ENCODE assay signal across 10 mouse cellular contexts in the genomic region with DNA sequence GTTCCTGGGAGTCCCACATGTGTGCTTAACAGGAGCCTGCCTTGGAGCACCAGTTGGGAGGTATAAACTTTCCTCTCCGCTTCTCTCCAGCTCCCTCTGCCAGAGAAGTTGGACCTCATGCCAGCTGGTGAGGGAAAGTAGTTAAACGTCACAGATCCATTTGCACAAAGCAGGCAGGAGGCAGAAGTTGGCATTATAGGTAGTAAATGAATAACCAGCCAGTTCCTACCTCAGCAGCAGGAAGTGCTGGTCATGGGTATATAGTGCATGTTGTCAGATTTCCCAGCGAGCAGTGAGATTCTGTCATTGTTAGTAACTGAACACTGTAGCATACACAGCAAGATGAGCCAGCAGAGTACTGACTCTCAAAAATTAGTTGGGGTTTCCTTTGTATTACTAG. TPM values are rescaled to one million over a fixed set of nuclear protein-coding genes. Genes with fewer than 3 reads are reported as not detected.
DNase-seq lines count a peak whose midpoint lies in the region; ATAC-seq and TF ChIP-seq lines count a peak whose summit lies in the region.
"Had no signal": no experiment of that assay in that cellular context is flagged by ENCODE, and none has a peak within 500 bp of the region (broad histone marks: within the 10 kb centered on the region; RNA-seq: fewer than 3 reads in every experiment).

No protein-coding gene starts in this region.

- H3K9me3 ChIP-seq in E14TG2a.4 (ENCODE audit: low read length), result no peaks in the 10 kb centered on the region
- no peaks in the 10 kb centered on the region for H3K9me3 ChIP-seq in intestine, embryonic 14.5 days (ENCODE audit: control insufficient read depth, low read length)
- no peaks in the 10 kb centered on the region for H3K9me3 ChIP-seq in liver, postnatal 0 days (ENCODE audit: low read length)
- no peaks in the 10 kb centered on the region for H3K9me3 ChIP-seq in hindbrain, postnatal 0 days (ENCODE audit: low read length)
- H3K9me3 ChIP-seq: liver, embryonic 15.5 days had no signal

- ATAC-seq in intestine, embryonic 14.5 days (replicated peaks; ENCODE audit: low FRiP score, low TSS enrichment, low read depth), result peak; percentile 74; the same call in 1 of the 2 replicates
- peak; percentile 85 for ATAC-seq in liver, postnatal 0 days
- ATAC-seq in inflammation-experienced regulatory T-cells, adult 6 months, result no peak
- ATAC-seq in hindbrain, postnatal 0 days, result no peak

- no peak overlapping the region for H3K4me3 ChIP-seq in left cerebral cortex, adult 2 months
- peak overlapping the region; percentile 8; the same call in 1 of the 2 replicates for H3K4me3 ChIP-seq in E14TG2a.4 (replicated peaks; ENCODE audit: low read length)
- H3K4me3 ChIP-seq in intestine, embryonic 14.5 days (ENCODE audit: low read depth, low read length), result no peak overlapping the region
- no peak overlapping the region for H3K4me3 ChIP-seq in liver, postnatal 0 days (ENCODE audit: low read depth, low read length)
- H3K4me3 ChIP-seq in hindbrain, postnatal 0 days (ENCODE audit: low read length), result no peak overlapping the region
- H3K4me3 ChIP-seq: erythroblast, embryonic 14.5 days; liver, embryonic 15.5 days had no signal

- H3K4me2 ChIP-seq in intestine, embryonic 14.5 days (ENCODE audit: low read length), result no peak overlapping the region
- 0 out of 2 replicates have a peak overlapping the region, but pooled peaks have one; percentile 29 for H3K4me2 ChIP-seq in liver, postnatal 0 days (ENCODE audit: low read depth, low read length)
- no peak overlapping the region for H3K4me2 ChIP-seq in hindbrain, postnatal 0 days (ENCODE audit: low read depth, low read length)
- H3K4me2 ChIP-seq: liver, embryonic 15.5 days had no signal

- 0 out of 2 replicates have a peak overlapping the region, but pooled peaks have one; percentile 21 for H3K27ac ChIP-seq in left cerebral cortex, adult 2 months
- H3K27ac ChIP-seq in intestine, embryonic 14.5 days (ENCODE audit: low read depth), result no peak overlapping the region
- H3K27ac ChIP-seq in liver, postnatal 0 days (ENCODE audit: low read depth), result peak overlapping the region; percentile 44; the same call in 1 of the 2 replicates
- H3K27ac ChIP-seq in hindbrain, postnatal 0 days, result no peak overlapping the region
- H3K27ac ChIP-seq: liver, embryonic 15.5 days had no signal

- H3K27me3 ChIP-seq in E14TG2a.4 (ENCODE audit: insufficient read depth, low read length), result no peaks in the 10 kb centered on the region
- H3K27me3 ChIP-seq in intestine, embryonic 14.5 days (replicated peaks; ENCODE audit: control insufficient read depth, insufficient read depth, low read length), result no peaks in the 10 kb centered on the region
- no peaks in the 10 kb centered on the region for H3K27me3 ChIP-seq in liver, postnatal 0 days (ENCODE audit: insufficient read depth, low read length)
- H3K27me3 ChIP-seq in hindbrain, postnatal 0 days (ENCODE audit: insufficient read depth, low read length), result no peaks in the 10 kb centered on the region
- H3K27me3 ChIP-seq: liver, embryonic 15.5 days had no signal

- DNase-seq in left cerebral cortex, adult 2 months (ENCODE audit: extremely low spot score in 1 of 2, low spot score in 2 of 2), result no peak
- no peak for DNase-seq in left cerebral cortex, adult 18-20 months (ENCODE audit: low spot score in 2 of 2)
- DNase-seq in intestine, embryonic 14.5 days (ENCODE audit: low spot score), result no peak
- DNase-seq in liver, postnatal 0 days, result no peak
- no peak for DNase-seq in cerebellum, adult 9-10 months
- DNase-seq in hindbrain, postnatal 0 days (ENCODE audit: low spot score), result no peak

- H3K9ac ChIP-seq in intestine, embryonic 14.5 days (ENCODE audit: low read length), result no peak overlapping the region
- H3K9ac ChIP-seq in liver, postnatal 0 days (replicated peaks), result no peak overlapping the region
- no peak overlapping the region for H3K9ac ChIP-seq in hindbrain, postnatal 0 days (replicated peaks; ENCODE audit: low read length)
- H3K9ac ChIP-seq: liver, embryonic 15.5 days had no signal

- peaks cover 6% of the 10 kb centered on the region for H3K36me3 ChIP-seq in E14TG2a.4 (ENCODE audit: insufficient read depth, low read length)
- H3K36me3 ChIP-seq in intestine, embryonic 14.5 days (ENCODE audit: control insufficient read depth, insufficient read depth, low read length), result no peaks in the 10 kb centered on the region
- no peaks in the 10 kb centered on the region for H3K36me3 ChIP-seq in liver, postnatal 0 days (replicated peaks; ENCODE audit: insufficient read depth, low read length)
- H3K36me3 ChIP-seq in hindbrain, postnatal 0 days (ENCODE audit: insufficient read depth, low read length), result no peaks in the 10 kb centered on the region
- H3K36me3 ChIP-seq: liver, embryonic 15.5 days had no signal

- no peak for TF ChIP-seq EP300 in liver, postnatal 0 days (IDR thresholded peaks at IDR 0.05; ENCODE audit: low read depth)

- 49% methylated on average over 3 of the region's 3 CpGs for WGBS in intestine, embryonic 14.5 days
- WGBS in liver, postnatal 0 days (ENCODE audit: insufficient replicate concordance), result 39% methylated on average over 3 of the region's 3 CpGs
- 32% methylated on average over 3 of the region's 3 CpGs for WGBS in hindbrain, postnatal 0 days

- TF ChIP-seq CTCF in left cerebral cortex, adult 2 months (IDR thresholded peaks at IDR 0.05), result no peak
- no peak for TF ChIP-seq CTCF in E14TG2a.4 (conservative IDR thresholded peaks at IDR 0.05; ENCODE audit: low read length)
- TF ChIP-seq CTCF in liver, postnatal 0 days (IDR thresholded peaks at IDR 0.05; ENCODE audit: low read depth), result no peak
- TF ChIP-seq CTCF in hindbrain, postnatal 0 days (IDR thresholded peaks at IDR 0.05; ENCODE audit: low read depth), result no peak

- peaks cover 73% of the 10 kb centered on the region for H3K4me1 ChIP-seq in E14TG2a.4 (replicated peaks; ENCODE audit: low read depth, low read length)
- H3K4me1 ChIP-seq in intestine, embryonic 14.5 days (replicated peaks; ENCODE audit: control insufficient read depth, insufficient read depth, low read length), result peaks cover 4% of the 10 kb centered on the region
- H3K4me1 ChIP-seq in liver, postnatal 0 days (ENCODE audit: insufficient read depth), result peaks cover 19% of the 10 kb centered on the region
- 0 out of 2 replicates have a peak, but pooled peaks cover 6% of the 10 kb centered on the region for H3K4me1 ChIP-seq in hindbrain, postnatal 0 days (ENCODE audit: insufficient read depth, low read length)

- intact Hi-C loops in left cerebral cortex, adult 2 months (cut with DNase I), result no loop called here

RNA-seq across cellular contexts. Expression of a gene that starts 31.4 kb away (rescaled TPM):
- 10 to 100 TPM; 58.5 to 62.9 TPM for total RNA-seq in left cerebral cortex, adult 2 months (2021)
- total RNA-seq in left cerebral cortex, adult 18-20 months (2021), result 10 to 100 TPM; 53.3 to 54.9 TPM
- polyA plus RNA-seq in intestine, embryonic 14.5 days (2014; fragmentation: Nextera tagmentation; extraction: Ambion mirVana), result 12.6 and 13.8 TPM in 2 replicates
- 2.8 and 3.0 TPM in 2 replicates for polyA plus RNA-seq in liver, postnatal 0 days (2015; fragmentation: Nextera tagmentation; extraction: Ambion mirVana)
- 10 to 100 TPM; 10.8 to 19.2 (median 17.4) TPM for polyA plus RNA-seq in inflammation-experienced regulatory T-cells, adult 6 months (2017; shearing (Covaris generic))
- 56.4 and 64.9 TPM in 2 replicates for total RNA-seq in hindbrain, postnatal 0 days (2014; rRNA removed)
- polyA plus RNA-seq in hindbrain, postnatal 0 days (2015; fragmentation: Nextera tagmentation; extraction: Ambion mirVana), result 18.3 and 19.7 TPM in 2 replicates

Comparison
In these comparisons a context has a peak if more than half of its experiments do, and no peak if none do; other contexts are left out.
1. H3K27ac ChIP-seq: peak in left cerebral cortex, adult 2 months (single experiment) and liver, postnatal 0 days (single experiment); none in intestine, embryonic 14.5 days (single experiment) and hindbrain, postnatal 0 days (single experiment).
2. ATAC-seq: peak in intestine, embryonic 14.5 days (single experiment) and liver, postnatal 0 days (single experiment); none in inflammation-experienced regulatory T-cells, adult 6 months (single experiment) and hindbrain, postnatal 0 days (single experiment).